Mouse (Mus musculus): ENCODE measurements around the gene B3gnt7. TPM values are rescaled to one million over a fixed set of nuclear protein-coding genes. Genes with fewer than 3 reads are reported as not detected.
A peak's percentile ranks its signal among the peaks of the same experiment; 100 is the strongest.
"Not testable (repeated sequence)": the region's sequence is repeated elsewhere in the genome, so short reads cannot be mapped to it uniquely, and the experiment has no call there.

Gene B3gnt7
- total RNA-seq, 1 experiment from 2014 or later = 0.19 TPM

DNA sequence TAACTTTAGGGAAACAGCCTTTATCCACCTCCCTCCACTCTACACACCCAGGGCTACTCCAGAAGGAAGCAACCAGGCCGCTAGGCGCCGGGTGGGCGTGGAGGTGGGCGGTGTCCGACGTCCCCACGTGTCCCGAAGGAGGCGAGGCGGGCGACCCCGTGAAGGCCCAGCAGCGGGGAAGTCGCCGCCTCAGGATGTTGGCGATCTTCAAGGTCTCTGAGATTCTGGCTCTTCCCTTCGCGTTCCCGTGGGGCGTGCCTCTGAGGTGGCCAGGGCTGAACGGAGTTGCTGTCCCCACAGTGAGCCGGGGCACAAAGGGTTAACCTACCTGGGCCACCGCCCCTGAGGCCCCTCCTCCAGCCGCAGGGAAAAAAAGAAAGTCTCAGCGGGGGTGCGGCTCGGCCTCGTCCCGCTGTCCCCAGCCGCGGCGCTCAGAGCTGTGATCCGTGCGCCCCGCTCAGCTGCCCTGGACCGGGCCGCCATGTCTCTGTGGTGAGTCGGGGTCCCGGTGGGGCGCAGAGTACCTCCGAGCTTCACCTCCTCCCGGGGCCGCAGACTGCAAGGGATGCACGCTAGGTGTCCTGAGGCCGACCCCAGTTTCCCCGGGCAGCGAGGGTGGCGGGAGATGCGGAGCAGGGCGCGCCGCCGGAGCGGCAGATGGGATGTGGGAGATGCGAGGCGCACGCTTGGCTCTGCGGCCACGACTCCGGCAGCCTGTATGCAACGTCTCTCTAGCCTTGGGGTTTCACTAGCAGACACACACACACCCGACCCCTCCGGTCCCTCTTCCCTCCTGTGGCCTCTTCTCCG is 636 bp downstream of the B3gnt7 start:
- peak; percentile 73 for DNase-seq

DNA sequence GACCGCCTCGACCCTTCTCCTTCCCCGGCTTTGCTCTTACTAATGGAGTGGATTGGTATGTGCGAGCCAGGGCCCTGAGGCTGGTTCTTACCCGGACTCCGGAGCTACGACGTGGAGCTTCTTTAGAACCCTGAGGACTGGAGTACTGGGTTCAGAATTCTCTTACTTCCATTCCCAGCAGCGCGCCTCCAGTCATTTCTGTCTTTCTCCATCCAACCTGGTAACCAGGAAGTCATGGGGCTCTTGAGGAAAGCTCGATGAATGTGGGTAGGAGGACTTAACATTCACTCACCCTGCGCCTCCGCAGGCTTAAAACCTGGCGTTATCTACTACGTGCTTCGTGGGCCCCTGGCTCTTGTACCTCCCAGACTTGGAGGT is 1.2 kb downstream of the B3gnt7 start:
- DNase-seq = no peak

DNA sequence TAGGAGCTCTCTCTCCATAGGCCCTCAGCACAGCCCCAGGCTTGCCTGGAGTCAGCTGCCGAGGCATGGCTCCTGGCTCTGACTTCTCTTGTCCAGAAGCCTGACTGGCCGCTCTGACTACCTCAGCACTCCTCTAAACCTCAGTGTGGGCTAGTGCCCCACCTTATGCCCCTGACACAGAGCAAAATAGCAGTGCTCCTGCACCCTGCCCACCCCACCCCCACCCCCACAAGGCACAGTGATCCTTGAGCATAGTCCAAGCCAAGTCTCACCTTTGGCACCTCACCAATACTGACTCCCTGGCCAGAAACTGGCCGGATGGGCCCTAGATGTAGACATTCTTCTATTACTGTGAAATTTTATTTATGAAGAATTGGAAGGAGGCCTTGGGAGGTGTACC is 4.1 kb downstream of the B3gnt7 start:
- no peak for DNase-seq

DNA sequence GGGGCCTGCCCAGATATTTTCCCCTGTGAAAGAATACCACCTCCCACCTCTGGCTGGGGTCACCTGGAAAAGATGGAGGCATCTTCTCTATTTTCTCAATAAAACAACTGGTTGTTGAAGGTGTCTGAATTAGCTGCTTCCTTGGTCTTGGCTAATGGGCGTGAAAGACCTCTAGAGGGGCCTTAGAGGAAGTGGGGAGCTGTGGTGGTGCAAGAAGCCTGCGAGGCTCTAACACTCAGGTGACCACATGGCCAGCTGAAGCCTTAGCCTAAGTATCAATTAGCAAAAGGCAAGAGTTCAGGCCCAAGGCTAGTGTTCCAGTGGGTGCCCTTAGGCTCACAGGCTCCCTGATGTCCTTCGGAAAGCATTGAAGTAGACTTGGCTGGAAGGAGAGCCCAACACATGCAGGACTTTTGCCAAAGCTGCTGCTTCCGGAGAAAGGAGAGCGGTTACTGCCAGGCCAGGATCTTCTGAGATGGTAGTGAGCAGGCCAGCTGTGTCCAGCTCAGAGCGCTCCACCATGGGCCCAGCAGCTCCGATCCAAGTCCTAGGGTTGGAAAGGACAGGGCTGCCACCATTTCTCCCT is 4.6 kb downstream of the B3gnt7 start:
- DNase-seq = no peak

DNA sequence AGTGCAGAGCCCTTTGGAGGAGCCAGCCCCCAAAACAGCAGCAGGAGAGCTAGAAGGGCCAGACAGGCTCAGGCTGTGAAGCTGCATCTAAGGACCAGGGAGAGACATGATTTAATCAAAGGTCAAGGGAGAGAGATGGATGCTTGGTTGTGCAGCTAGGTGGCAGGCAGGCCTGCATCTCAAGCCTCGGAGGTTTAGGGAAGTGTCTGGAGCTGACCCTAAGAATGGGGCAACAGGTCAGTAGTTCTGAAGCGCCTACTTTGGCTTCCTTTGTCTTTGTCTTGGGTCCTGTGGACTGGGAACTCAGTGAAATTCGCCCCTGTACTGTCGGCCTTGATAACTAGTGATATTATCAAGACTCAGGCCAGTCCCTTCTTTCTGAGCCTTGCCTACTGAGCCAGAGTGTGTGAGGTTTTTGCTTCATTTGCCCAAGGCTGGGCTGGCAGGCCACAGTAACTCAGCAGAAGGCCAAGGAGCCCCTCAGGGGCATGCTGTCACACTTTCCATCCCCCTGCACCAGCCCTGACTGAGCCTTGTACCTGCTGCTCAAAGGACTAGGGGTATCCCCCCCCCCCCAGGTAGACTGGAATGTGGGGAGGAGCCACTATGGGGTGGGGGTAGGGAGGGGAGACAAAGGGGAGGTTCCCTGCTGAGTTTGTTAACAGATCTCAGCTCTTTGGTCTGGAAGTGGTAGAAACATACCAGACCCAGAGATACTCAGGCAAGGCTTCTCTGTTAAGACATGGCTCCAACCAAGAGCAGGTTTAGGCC is 5.4 kb downstream of the B3gnt7 start:
- no peak for DNase-seq

DNA sequence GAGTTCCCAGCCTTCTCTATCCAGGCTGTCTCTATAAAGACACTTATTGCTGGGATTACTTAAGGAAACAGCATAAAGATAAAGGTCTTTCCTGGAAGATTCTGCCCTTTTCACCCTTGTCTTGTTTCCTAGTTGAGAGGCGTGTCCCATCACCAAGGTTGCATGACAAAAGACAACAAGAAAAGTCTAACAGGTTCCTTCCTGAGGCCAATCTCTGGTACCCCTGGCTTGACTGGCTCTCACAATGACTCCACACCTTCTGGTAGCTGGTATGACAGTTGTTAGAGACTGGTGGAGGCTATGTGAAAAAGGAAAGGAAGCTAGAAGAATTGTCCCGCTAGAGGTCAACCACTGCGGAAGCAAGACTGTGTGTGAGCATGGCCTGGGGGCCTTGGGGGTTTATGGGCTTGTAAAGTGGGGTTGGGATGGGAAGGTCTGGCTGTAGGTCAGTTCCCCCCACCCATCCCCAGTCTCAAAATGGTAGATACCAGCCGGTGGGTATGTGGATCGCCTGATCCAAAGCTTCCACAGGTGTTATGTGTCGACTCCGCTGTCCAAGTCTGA is 6.7 kb downstream of the B3gnt7 start:
- DNase-seq = no peak

DNA sequence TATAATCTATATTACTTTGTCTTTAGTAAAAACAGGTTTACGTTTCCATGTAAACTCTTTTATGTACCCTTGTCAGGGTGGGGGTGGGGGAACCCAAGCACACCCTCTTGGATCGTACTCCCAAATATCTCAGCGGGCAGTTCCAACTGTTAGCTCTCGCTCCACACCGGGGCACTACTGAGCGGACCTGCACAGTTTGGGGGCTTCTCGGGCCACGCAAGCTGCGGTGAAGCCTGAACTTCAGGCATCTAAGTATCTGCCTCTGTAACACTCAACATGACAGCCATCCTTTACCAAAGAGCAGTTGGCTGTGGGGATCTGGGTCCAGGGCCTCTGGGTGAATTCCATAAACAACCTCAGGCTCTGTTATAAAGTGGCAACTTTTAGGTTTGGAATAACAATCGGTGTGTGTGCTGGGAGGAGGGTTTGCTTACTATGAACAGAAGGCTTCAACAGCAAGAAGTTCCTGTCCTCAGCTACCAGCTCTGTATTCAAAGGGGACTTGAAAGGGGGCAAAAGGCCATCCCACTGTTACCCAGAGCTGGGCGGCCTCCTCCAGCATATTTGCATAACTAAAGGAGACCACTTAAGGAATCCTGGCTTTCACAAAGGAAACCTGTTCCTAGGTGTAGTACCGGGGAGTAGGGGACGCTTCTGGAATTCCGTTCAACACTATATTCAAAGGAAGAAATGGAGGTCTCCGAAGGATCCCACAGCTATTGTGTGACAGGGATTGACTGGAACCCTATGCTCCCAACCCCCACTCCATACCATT is 8.1 kb downstream of the B3gnt7 start:
- no peak for DNase-seq

DNA sequence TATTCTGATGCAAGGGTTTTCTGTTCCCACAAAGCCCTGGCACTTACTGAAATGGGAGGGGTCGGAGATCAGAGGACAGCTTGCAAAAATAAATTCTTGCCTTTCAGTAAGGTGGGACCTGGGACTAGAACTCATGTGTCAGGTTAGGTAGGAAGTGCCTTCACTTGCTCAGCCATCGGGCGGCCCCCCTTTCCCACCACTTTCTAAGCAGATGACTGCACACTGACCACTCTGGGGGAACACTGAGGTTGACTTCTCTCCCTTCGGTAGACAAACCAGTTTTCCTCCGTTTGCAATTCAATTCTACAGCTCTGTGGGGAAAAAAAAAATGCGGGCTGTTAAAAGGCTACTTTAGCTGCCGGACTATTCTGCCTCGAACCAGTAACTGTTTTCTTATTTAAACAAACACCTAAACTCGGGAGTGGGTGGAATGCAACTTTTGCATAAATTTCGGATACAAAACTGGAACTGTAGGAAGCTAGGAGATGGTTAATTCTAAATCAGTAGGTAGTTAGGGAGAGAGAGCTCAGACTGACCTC is 8.9 kb downstream of the B3gnt7 start:
- DNase-seq = no peak

DNA sequence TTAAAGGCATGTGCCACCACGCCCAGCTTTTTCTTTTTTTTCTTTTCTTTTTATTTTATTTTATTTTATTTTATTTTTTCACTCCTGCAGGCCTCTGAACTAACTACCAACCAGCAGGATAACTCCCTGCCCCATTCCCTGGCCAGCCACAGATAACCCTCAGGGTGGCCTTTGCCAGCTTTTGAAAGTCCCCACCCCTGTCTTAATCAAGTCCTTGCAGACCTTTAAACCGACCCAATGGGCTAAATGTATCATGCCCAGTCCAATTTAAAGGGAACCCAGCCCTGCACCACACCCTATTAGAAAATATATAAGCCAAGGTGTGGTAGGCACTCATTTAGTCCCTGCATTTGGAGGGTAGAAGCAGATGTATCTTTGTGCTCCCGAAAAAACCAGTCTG is 9.6 kb downstream of the B3gnt7 start:
- no peak for DNase-seq

DNA sequence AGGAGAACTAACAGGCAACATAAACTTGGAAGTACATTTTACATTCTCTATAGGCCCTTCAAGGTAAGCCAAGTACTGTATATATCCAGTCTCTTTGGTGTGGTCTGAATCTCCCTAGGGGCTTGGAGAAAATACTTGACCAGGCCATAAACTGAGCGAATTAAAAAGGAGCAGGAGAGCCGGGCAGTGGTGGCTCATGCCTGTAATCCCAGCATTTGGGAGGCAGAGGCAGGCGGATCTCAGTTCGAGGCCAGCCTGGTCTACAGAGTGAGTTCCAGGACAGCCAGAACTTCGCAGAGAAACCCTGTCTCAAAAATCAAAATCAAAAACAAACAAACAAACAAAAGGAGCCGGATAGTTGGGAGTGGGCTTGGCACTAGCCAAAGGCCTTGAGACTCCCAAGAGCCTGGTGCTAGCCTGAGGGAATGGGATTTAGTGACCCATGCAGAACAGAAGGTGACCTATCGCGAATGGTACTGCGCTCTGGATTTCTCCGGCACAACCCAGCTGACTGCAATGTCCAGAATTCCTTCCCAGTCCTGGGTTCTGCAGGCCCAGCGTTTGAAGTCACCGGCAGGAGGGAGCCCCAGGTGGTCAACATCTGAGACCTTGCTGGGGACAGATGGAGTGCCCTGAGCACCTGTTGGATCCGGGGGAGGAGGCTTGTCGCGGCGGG is 10.6 kb downstream of the B3gnt7 start:
- no peak for DNase-seq

DNA sequence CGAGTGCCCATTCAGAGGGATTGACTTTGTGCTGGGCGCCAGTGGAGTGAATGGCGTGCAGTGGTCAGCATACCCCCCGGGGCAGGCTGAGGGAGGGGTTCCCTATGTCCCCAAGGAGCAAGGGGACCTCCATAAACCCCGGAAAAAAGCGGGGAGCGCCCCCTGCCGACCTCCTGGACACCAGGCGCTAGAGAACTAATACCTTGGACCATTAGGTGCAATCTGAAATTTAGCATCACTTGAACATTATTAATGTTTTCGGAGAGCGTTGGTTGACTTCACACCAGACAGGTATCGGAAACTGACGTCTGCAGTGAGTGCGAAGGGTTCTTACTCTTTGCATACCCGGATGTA is 11.1 kb downstream of the B3gnt7 start:
- DNase-seq = peak; percentile 38

DNA sequence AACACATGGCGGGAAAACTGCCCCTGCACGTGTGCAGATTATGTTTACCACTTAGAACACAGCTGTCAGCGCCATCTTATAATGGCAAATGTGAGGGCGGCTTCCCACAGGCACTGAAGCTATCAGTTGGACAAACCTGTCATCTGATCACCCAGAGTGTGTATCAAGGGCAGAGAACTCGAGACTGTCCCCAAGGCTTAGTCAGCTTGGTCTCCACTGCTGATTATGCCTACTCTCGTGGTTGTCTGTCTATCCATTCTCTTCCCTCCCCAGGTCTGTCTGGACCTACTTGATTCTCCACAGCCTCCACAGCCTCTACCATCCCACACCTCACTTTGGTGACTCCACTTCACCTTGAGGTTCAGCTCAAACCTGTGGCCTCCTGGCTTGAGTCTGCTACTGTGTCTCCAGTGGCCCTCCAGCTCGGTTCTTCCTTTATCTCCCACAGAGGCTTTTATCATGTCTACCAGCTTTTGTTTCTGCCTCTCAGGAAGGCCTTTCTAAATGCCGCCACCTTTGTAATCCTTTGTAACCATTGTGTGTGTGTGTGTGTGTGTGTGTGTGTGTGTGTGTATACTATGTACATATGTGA is 18.3 kb downstream of the B3gnt7 start:
- no peak for DNase-seq

DNA sequence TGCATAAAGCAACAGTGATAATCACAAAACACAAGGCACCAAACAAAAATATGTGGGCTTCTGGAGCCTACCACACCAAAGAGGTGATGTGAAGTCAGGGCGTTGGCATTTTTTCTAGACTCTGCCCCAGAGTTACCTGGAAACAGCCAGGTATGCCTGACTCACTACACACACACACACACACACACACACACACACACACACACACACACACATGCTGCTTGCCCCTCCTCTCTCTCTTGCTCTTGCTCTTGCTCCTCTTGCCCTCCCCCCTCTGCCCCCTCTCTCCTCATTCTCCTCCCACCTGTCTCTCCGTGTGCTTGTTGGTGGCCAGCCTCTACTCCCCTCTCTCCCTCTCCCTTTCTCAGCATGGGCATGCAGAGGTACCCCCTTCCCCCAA is 33.7 kb downstream of the B3gnt7 start:
- no peak for DNase-seq

DNA sequence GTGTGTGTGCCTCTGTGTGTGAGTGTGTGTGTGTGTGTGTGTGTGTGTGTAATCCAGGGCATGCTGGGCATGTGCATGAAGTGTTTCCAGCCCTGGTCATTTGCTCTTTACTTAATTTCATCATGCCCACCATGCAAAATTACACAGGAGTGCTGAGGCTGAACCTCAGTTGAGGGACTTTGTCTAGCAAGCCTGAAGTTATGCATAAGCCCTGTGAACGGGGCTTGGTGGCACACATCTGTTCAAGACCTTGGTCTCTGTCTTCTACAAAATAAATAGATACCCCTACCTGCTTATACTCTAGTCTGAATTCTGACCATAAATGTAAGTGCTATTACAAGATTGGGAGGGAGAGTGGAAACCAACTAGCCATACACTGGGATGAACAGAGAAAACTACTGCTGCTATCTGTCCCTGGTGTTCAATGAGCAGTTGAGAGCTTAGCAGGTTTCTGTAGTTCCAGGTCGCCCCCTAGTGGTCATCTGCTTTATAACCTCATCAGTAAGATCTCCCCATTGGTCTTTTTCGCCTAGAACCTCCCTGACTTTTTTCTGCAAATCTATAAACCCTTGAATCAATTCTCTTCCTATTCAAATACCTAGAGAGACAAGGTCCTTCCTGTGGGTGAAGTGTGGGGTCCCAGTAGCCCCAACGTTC is 36.7 kb downstream of the B3gnt7 start:
- DNase-seq = peak; percentile 90

DNA sequence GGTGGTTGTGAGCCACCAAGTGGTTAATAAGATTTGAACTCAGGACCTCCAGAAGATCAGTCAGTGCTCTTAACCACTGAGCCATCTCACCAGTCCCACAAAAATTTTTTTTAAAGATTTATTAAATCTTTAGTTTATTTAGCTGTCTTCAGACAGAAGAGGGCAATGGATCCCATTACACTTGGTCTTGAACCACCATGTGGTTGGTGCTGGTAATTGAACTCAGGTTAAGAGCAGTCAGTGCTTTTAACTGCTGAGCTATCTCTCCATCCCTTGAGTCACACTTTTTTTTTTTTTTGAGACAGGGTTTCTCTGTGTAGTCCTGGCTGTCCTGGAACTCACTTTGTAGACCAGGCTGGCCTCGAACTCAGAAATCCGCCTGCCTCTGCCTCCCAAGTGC is 38.5 kb downstream of the B3gnt7 start:
- not testable (repeated sequence) for DNase-seq

DNA sequence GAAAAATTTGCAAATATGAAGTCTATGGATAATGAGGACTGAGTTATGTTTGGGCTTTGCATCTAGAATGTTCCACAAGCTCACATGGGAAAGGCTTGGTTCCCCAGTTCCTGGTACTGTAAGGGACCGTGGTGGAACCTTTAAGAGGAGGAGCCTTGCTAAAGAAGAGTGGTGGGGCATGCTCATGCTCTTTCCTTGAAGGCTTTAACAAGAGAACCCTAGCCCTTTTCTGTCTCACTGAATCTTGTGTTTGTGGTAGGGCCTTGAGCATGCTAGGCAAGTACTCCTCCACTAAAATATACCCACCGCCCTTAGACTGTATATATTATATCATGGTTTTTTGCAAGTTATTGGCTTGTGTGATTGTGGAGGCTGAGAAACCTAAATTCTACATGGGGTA is 39.7 kb downstream of the B3gnt7 start:
- DNase-seq = no peak

DNA sequence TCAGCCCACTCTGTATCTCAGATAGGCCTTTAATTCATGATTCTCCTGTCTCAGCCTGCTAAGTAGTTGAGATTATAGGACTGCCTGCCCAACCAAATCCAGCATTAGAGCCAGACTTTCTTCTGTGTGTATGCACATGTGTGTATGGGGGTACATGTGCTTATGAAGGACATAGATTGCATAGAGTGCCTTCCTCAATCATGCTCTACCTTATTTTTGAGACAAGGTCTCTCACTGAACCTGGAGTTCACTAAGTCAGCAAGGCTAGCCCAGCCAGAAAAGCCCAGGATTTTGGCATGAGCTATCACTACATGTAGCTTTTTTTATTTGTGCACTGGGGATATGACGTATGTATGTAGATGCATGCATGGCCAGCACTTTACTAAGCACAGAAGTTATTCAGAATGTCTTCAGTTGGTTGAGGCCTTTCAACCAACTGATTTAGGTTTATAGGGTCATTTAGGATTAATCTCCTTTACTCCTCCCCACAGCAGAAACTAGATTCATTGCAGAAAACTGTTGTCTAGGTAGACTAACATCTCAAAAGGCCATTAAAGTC is 40.5 kb downstream of the B3gnt7 start:
- DNase-seq = no peak

DNA sequence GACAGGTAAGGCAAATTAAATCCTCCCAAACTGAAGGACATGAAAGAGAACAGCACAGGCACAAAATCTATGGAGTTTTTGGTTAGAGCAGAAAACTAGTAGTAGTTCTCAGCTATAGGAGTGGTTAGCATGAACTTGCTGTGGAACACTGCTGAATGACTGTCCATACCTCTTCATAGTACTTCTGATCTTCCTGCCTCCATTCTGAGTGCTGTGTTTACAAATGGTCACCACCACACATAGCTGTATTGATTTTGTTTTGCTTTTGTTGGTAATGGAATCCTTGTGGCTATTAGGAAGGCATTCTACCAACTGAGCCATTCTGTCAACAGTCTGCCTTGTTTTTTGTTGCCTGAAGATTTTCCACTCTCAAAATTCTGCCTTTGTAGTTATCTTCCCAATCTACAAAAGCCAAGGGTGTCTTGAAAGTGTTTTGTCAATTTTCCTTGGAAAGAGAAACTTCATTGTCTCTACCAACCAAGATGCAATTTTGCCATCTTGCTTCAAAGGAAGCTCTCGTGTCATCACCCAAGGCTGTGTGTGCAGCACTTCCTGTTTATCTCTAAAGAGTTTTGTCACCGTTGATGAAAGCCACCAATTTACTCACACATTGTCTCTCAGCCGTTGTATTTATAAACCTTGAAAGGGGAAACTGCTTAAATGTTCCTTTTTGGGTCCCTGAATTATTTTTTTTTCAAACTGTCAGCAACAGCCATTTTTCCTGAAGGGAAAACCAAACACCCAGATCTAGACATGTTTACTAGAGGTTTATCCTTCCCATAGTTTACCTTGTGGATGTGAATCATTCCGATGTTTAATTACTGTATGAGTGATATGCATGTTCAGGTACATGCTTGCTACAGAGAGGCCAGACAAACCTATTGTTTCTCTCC is 41.6 kb downstream of the B3gnt7 start:
- DNase-seq = no peak

DNA sequence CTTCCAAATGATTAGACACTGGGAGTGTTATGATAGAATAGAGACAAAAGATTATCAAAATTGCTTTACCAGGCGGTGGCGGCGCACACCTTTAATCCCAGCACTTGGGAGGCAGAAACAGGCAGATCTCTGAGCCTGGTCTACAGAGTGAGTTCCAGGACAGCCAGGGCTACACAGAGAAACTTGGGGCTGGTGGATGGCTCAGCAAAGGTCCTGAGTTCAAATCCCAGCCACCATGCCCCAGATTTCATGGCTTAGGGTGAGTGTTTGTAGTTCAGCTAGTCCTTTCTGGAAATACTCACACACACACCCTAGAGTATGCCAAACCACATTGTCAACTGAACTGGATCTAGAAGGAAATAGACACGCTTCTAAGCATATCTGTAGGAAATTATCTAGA is 42.4 kb downstream of the B3gnt7 start:
- no peak for DNase-seq
